Mouse (Mus musculus): ENCODE data around the gene Dlg1. TPM values are rescaled to one million over a fixed set of nuclear protein-coding genes. Genes with fewer than 3 reads are reported as not detected.

The Dlg1 gene
- polyA plus RNA-seq, 1 experiment: 0.45 TPM

DNA sequence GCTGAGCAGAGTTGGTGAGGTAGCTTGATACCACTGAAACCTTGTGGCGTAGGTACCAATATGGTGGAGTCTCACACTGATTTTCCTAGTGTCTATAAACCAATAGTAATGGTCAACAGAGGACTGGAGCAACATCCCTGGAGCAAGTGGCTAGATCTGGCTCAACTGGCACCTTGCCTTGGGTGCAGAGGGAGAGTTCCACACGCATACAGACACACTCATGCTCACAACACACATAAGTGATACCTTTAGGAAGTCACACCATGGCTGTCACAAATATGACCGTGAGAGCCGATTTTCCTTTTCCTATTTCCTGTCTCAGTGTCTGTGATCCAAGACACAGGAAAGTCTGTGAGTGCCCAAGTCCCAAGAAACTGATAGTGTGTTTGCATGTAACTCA lies 212.1 kb downstream of the Dlg1 start:
- no peaks in the 10 kb centered on the region for H3K27me3 ChIP-seq (ENCODE audit: control insufficient read depth)
- no peak for TF ChIP-seq TAL1 (IDR thresholded peaks at IDR 0.05; ENCODE audit: low read length)
- no peak for TF ChIP-seq GATA1 (IDR thresholded peaks at IDR 0.05; ENCODE audit: low read length)

DNA sequence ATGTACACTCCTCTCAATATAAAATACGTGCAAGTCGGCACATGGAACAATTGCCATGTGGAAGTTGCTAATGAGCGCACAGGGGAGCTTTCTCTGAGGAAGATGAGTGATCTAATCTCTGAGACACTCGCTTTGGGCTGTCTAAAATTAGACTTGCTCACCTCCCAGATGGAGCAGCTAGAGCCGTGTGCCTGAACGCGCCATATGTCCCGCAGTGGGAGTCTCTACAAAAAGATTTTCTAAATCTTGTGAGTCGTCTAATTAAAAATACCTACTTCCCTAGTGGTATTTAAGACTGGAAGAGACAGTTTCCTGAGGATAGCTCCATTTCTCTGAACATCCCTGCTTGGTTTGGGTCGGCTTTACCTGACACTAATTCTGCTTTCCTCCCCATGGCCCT lies 213.1 kb downstream of the Dlg1 start:
- Histone ChIP-seq H3K9me3 (ENCODE audit: control insufficient read depth, low read length) (no peaks in the 10 kb centered on the region), H3K4me3 (replicated peaks) (no peak overlapping the region), H3K27me3 (ENCODE audit: control insufficient read depth) (no peaks in the 10 kb centered on the region), H3K4me1 (ENCODE audit: control insufficient read depth) (no peaks in the 10 kb centered on the region), H3K36me3 (ENCODE audit: control insufficient read depth) (peaks cover 15% of the 10 kb centered on the region)
- TF ChIP-seq TAL1 (IDR thresholded peaks at IDR 0.05; ENCODE audit: low read length) (no peak), GATA1 (IDR thresholded peaks at IDR 0.05; ENCODE audit: low read length) (no peak)

More for the DNA sequence above, 212.1 kb downstream of the Dlg1 start:
- no peaks in the 10 kb centered on the region for H3K4me1 ChIP-seq (ENCODE audit: control insufficient read depth)
- no peak overlapping the region for H3K4me3 ChIP-seq (replicated peaks)
- H3K36me3 ChIP-seq (ENCODE audit: control insufficient read depth): peaks cover 25% of the 10 kb centered on the region
- no peaks in the 10 kb centered on the region for H3K9me3 ChIP-seq (ENCODE audit: control insufficient read depth, low read length)

DNA sequence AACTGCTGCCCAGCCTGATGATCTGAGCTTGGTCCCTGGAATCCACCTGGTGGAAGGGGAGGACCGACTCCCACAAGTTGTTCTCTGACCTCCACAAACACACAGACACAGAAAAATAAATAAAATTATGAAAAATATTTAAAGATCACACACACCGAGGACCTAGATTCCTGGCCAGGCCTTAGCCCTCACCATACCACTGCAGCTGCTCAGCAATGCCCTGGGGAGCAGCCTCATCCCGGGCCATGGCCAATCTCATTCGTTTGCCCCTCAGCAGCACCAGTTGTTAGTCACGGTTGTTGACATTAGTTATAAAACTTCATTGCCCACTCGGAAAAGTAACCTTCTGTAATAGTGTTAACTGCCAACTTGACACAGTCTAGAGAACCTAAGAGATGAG lies 214.8 kb downstream of the Dlg1 start:
- Histone ChIP-seq H3K4me3 (replicated peaks) (no peak overlapping the region), H3K36me3 (ENCODE audit: control insufficient read depth) (peaks cover 9% of the 10 kb centered on the region), H3K4me1 (ENCODE audit: control insufficient read depth) (peaks cover under 1% of the 10 kb centered on the region), H3K9me3 (ENCODE audit: control insufficient read depth, low read length) (no peaks in the 10 kb centered on the region), H3K27me3 (ENCODE audit: control insufficient read depth) (no peaks in the 10 kb centered on the region; the same call in 1 of the 2 replicates)
- TF ChIP-seq GATA1 (IDR thresholded peaks at IDR 0.05; ENCODE audit: low read length): no peak
- TF ChIP-seq TAL1 (IDR thresholded peaks at IDR 0.05; ENCODE audit: low read length): no peak

DNA sequence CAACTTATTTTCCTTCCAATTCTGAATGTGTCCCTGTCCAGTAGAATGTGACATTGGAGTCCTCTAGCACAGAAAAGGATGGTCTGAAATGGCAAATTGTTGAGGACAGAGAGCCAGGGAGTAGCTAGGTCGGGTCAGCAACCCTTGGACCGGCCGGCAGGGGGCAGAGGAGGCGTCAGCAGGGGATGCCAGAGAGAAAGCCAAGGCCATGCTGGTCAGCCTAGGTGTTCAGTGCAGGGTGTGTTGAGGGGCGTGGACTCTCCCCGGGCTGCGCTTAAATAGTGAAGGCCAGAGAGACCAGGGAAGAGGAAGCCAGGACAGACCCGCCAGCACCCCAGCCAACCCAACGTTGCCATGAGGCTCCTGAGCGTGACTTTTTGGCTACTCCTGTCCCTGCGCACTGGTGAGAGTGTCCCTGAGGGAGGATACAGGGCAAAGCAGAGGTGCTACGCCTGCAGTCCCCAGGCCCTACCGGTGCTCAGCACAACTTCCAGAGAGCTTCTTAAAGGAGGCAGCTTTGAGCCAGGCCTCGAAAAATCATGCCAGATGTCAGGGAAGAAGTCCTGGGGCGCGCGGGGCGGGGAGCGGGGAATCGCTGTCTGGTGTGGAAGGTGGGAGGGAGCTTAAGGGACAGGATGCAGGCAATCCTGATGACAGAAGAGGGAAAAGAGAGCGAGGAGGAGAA lies 215.5 kb downstream of the Dlg1 start, which contains the start of gene Meltf:
Gene Meltf (plus strand): TSS at position 238 of the 685 bp plus-strand sequence.
- Histone ChIP-seq H3K36me3 (ENCODE audit: control insufficient read depth) (peaks cover 8% of the 10 kb centered on the region), H3K9me3 (ENCODE audit: control insufficient read depth, low read length) (no peaks in the 10 kb centered on the region), H3K27me3 (ENCODE audit: control insufficient read depth) (peaks cover 4% of the 10 kb centered on the region; the same call in 1 of the 2 replicates), H3K4me3 (replicated peaks) (no peak within 1 kb of the TSS), H3K4me1 (ENCODE audit: control insufficient read depth) (peaks cover 7% of the 10 kb centered on the region)
- TF ChIP-seq TAL1 (IDR thresholded peaks at IDR 0.05; ENCODE audit: low read length) (no peak), GATA1 (IDR thresholded peaks at IDR 0.05; ENCODE audit: low read length) (no peak)

DNA sequence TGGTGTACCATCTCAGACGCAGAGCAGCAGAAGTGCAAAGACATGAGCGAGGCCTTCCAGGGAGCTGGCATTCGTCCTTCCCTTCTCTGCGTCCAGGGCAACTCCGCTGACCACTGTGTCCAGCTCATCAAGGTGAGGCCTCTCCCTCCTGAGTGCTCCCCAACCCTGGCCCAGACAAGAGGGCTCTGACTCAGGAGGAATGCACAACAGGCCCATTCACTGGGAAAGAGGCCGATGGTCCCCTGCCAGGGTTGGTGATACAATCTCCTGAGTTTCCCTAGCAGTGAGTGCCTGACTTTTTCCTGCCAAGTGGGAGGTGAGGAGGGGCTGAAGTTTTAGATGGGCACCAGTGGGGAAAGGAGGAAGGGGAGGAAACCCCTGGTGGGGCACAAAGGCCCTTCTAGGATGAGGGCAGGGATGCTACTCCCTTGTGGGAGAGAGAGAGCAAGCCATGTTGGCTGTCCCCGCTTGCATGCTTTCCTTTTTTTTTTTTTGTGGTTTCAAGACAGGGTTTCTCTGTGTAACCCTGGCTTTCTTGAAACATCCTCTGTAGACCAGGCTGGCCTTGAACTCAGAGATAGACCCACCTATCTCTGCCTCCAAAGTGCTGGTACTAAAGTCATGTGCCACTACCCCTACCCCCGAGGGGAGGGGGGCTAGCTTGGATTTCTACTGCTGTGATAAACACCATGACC lies 217.1 kb downstream of the Dlg1 start:
- H3K36me3 ChIP-seq (ENCODE audit: control insufficient read depth): no peaks in the 10 kb centered on the region
- H3K4me3 ChIP-seq (replicated peaks): no peak overlapping the region
- TF ChIP-seq GATA1 (IDR thresholded peaks at IDR 0.05; ENCODE audit: low read length) (no peak), TAL1 (IDR thresholded peaks at IDR 0.05; ENCODE audit: low read length) (no peak)
- H3K4me1 ChIP-seq (ENCODE audit: control insufficient read depth): peaks cover 10% of the 10 kb centered on the region
- peaks cover 4% of the 10 kb centered on the region; the same call in 1 of the 2 replicates for H3K27me3 ChIP-seq (ENCODE audit: control insufficient read depth)
- H3K9me3 ChIP-seq (ENCODE audit: control insufficient read depth, low read length): no peaks in the 10 kb centered on the region

DNA sequence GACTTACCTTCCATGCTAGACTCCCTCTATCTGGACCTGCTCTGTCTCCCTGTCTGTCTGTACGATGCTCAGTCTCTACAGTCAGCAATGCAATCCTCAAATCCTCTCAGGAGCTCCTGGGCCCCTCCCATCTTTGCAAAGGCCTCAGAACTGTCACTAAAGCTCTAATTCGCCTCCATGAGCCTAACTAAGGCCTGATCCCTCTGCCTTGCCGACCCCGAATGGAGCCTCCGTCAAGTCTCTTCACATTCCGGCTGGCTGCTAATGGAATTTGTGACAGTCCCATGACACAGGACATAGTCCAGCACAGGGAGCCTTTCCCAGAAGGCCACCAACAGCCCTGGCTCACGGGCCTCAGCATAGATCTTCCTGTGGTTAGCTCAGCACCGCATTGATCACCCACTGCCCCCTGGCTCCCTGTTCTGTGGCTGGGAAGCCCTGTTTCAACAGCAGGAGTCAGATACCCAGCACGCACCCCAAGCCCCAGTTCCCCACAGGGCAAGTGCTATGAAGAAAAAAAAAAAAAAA lies 219.2 kb downstream of the Dlg1 start:
- H3K36me3 ChIP-seq (ENCODE audit: control insufficient read depth): no peaks in the 10 kb centered on the region
- no peaks in the 10 kb centered on the region for H3K9me3 ChIP-seq (ENCODE audit: control insufficient read depth, low read length)
- TF ChIP-seq TAL1 (IDR thresholded peaks at IDR 0.05; ENCODE audit: low read length) (no peak), GATA1 (IDR thresholded peaks at IDR 0.05; ENCODE audit: low read length) (no peak)
- peaks cover 4% of the 10 kb centered on the region; the same call in 1 of the 2 replicates for H3K27me3 ChIP-seq (ENCODE audit: control insufficient read depth)
- H3K4me1 ChIP-seq (ENCODE audit: control insufficient read depth): peaks cover 10% of the 10 kb centered on the region
- no peak overlapping the region for H3K4me3 ChIP-seq (replicated peaks)

DNA sequence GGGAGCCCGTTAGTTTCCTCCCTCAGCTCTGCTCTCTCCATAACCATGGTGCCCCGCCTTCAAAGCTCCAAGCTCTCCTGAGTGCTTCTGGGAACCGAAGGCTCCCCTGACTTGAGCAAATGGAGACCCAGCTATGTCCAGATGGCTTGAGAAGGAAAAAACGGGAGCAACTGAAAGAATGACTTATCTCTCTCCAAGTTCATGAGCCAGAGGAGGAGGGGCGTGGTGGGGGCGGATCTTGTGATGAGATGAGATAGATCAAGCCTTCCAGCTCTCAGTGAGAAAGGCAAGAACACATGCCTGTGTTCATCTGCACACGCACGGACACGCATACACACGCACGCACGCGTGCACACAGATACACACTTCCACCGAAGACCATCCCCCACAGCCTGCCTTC lies 220.1 kb downstream of the Dlg1 start:
- TF ChIP-seq TAL1 (IDR thresholded peaks at IDR 0.05; ENCODE audit: low read length) (no peak), GATA1 (IDR thresholded peaks at IDR 0.05; ENCODE audit: low read length) (no peak)
- Histone ChIP-seq H3K9me3 (ENCODE audit: control insufficient read depth, low read length) (no peaks in the 10 kb centered on the region), H3K4me3 (replicated peaks) (no peak overlapping the region), H3K27me3 (ENCODE audit: control insufficient read depth) (peaks cover 4% of the 10 kb centered on the region; the same call in 1 of the 2 replicates), H3K4me1 (ENCODE audit: control insufficient read depth) (peaks cover 10% of the 10 kb centered on the region), H3K36me3 (ENCODE audit: control insufficient read depth) (no peaks in the 10 kb centered on the region)

DNA sequence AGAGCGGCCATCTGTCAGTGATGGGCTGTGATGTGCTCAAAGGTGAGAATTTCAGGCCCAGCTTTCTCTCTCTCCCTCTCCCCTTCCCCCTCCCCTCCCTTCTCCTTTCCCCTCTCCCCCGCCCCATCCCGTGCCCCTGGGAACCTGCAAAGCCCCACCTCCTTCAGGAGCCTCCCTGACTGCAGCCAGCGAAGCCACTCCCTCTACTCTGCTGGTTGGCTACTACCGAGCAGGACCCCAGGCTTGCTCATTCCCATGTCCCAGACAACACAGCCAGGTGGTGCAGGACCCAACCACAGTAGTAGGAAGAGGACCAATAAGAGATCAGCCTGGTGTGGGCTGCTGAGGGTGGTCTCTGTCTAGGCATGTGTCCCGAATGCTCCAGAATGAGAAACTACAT lies 220.7 kb downstream of the Dlg1 start:
- H3K36me3 ChIP-seq (ENCODE audit: control insufficient read depth): no peaks in the 10 kb centered on the region
- H3K4me3 ChIP-seq (replicated peaks): no peak overlapping the region
- no peaks in the 10 kb centered on the region for H3K9me3 ChIP-seq (ENCODE audit: control insufficient read depth, low read length)
- TF ChIP-seq TAL1 (IDR thresholded peaks at IDR 0.05; ENCODE audit: low read length): no peak
- no peak for TF ChIP-seq GATA1 (IDR thresholded peaks at IDR 0.05; ENCODE audit: low read length)
- H3K4me1 ChIP-seq (ENCODE audit: control insufficient read depth): peaks cover 10% of the 10 kb centered on the region
- peaks cover 4% of the 10 kb centered on the region; the same call in 1 of the 2 replicates for H3K27me3 ChIP-seq (ENCODE audit: control insufficient read depth)

DNA sequence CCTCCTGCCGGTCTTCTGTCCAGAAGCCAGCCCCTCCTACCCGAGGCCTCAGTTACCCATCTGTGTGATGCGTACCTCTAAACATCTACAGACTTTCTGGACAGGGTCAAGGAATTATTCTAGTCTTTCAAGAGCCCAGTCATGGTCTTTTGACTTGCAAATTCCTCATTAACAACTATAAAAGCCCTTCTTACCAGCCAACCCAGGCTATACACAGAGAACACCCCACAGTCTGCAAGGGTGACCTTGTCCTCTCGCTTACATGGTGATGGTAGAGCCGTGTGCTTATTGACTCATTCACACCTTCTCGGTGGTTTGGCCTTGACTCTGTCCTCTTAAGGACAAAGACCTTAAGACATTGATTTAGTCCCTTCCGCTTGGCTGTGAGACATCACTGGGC lies 227.7 kb downstream of the Dlg1 start:
- TF ChIP-seq TAL1 (IDR thresholded peaks at IDR 0.05; ENCODE audit: low read length) (no peak), GATA1 (IDR thresholded peaks at IDR 0.05; ENCODE audit: low read length) (no peak)
- H3K4me1 ChIP-seq (ENCODE audit: control insufficient read depth): no peaks in the 10 kb centered on the region
- no peaks in the 10 kb centered on the region for H3K9me3 ChIP-seq (ENCODE audit: control insufficient read depth, low read length)
- no peak overlapping the region for H3K4me3 ChIP-seq (replicated peaks)
- H3K36me3 ChIP-seq (ENCODE audit: control insufficient read depth): no peaks in the 10 kb centered on the region
- no peaks in the 10 kb centered on the region for H3K27me3 ChIP-seq (ENCODE audit: control insufficient read depth)

Data from erythroblast, embryonic 14.5 days (primary cell).